Mouse (Mus musculus): Measurements from ENCODE around the gene Apob. TPM values are rescaled to one million over a fixed set of nuclear protein-coding genes. Genes with fewer than 3 reads are reported as not detected.

Apob gene
- total RNA-seq, 2 experiments from 2014 or later, result not detected

GRCm38 (mm10) chr12:8031595-8032358 is 54.3 kb downstream of the Apob start:
- ATAC-seq (replicated peaks; ENCODE audit: low FRiP score, poor library complexity, severe bottlenecking), result no peak

GRCm38 (mm10) chr12:8032359-8032755 is 54.9 kb downstream of the Apob start:
- no peak for ATAC-seq (replicated peaks; ENCODE audit: low FRiP score, poor library complexity, severe bottlenecking)

GRCm38 (mm10) chr12:8038081-8038730 is 60.8 kb downstream of the Apob start:
- no peak for ATAC-seq (replicated peaks; ENCODE audit: low FRiP score, poor library complexity, severe bottlenecking)

- no peak for ATAC-seq (replicated peaks; ENCODE audit: low FRiP score, poor library complexity, severe bottlenecking)
Measured at GRCm38 (mm10) chr12:8042626-8043394, 65.4 kb downstream of the Apob start.

GRCm38 (mm10) chr12:8047046-8047445 is 69.6 kb downstream of the Apob start:
- ATAC-seq (replicated peaks; ENCODE audit: low FRiP score, poor library complexity, severe bottlenecking), result no peak

- no peak for ATAC-seq (replicated peaks; ENCODE audit: low FRiP score, poor library complexity, severe bottlenecking)
Measured at GRCm38 (mm10) chr12:8047789-8048309, 70.4 kb downstream of the Apob start.

GRCm38 (mm10) chr12:8056001-8056640 is 78.7 kb downstream of the Apob start:
- no peak for ATAC-seq (replicated peaks; ENCODE audit: low FRiP score, poor library complexity, severe bottlenecking)

- 0 out of 2 replicates have a peak, but pooled peaks have one; percentile 39 for ATAC-seq (replicated peaks; ENCODE audit: low FRiP score, poor library complexity, severe bottlenecking)
Measured at GRCm38 (mm10) chr12:8059576-8059975, 82.1 kb downstream of the Apob start.

GRCm38 (mm10) chr12:8063363-8064065 is 86.1 kb downstream of the Apob start:
- no peak for ATAC-seq (replicated peaks; ENCODE audit: low FRiP score, poor library complexity, severe bottlenecking)

Other genes with a start within 250 kb of the Apob start
- 15.1 and 27.7 TPM in 2 replicates for gene Ldah, start 230.5 kb downstream of the Apob start, total RNA-seq (2015; ENCODE audit: low replicate concordance)
- 4.6 and 8.5 TPM in 2 replicates for gene Ldah, start 230.5 kb downstream of the Apob start, total RNA-seq (2017; ENCODE audit: low replicate concordance)